Mouse (Mus musculus) liver, postnatal 0 days (tissue): ENCODE measurements at regions not wholly inside any gene's neighbourhood (a gene's known extent, or its start where the extent isn't known, plus 50 kb on each side); places are given as distances from the start of the nearest gene placed in this dataset.
A peak's percentile ranks its signal among the peaks of the same experiment; 100 is the strongest.

Experiments
- CTCF ChIP-seq: sonication (generic); IDR thresholded peaks from 2 replicates; pipeline ENCODE4 v1.5.1; 2016; ENCODE audit warnings: antibody characterized with exemption, low read depth
- EP300 ChIP-seq: IDR thresholded peaks from 2 replicates; pipeline ENCODE4 v1.6.1; 2016; ENCODE audit warnings: antibody characterized with exemption, low read depth, mild to moderate bottlenecking

DNA sequence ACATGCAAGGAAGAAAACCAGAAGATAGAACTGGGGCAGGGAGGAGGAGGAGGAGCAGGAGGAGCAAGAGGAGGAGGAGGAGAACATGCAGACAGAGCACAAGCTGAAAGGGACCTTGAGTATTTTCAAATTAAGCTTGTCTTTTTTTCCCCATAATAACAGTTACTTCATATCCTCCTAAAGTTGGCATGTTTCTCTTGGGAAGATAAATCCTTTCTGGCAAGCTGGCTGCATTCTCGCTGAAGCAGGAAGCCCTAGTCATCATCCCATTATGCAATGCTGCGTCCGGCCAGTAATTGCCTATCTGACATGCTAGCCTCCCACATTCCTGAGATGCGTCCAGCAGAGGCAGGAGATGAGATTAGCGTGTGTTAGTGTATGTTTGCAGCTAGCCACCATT is 112.3 kb downstream of the Trib2 start:
- TF ChIP-seq CTCF, result no peak
- peak; percentile 68; the same call in 1 of the 2 replicates for TF ChIP-seq EP300
